Mouse (Mus musculus): ENCODE measurements at regions not wholly inside any gene's neighbourhood (a gene's known extent, or its start where the extent isn't known, plus 50 kb on each side); places are given as distances from the start of the nearest gene placed in this dataset.

- Histone ChIP-seq H3K4me1 (ENCODE audit: control insufficient read depth, insufficient read depth, low read length) (no peaks in the 10 kb centered on the region), H3K27ac (ENCODE audit: insufficient read depth, low read depth, low read length) (no peak overlapping the region), H3K4me3 (ENCODE audit: insufficient read depth, low read depth, low read length) (no peak overlapping the region)
- TF ChIP-seq CTCF (IDR thresholded peaks at IDR 0.05; ENCODE audit: insufficient read depth, low read depth, low read length) (no peak), POLR2A (IDR thresholded peaks at IDR 0.05; ENCODE audit: insufficient read depth, low read depth, low read length) (no peak)
- WGBS: 82% methylated on average over 8 of the region's 8 CpGs
These were observed 59.4 kb downstream of the Cox18 start for GRCm38 (mm10) chr5:90164434-90164833.

GRCm38 (mm10) chr5:90163033-90163859 lies 60.6 kb downstream of the Cox18 start:
- H3K4me3 ChIP-seq (ENCODE audit: insufficient read depth, low read depth, low read length): no peak overlapping the region
- 88% methylated on average over 18 of the region's 18 CpGs for WGBS
- no peak overlapping the region for H3K27ac ChIP-seq (ENCODE audit: insufficient read depth, low read depth, low read length)
- no peak for TF ChIP-seq POLR2A (IDR thresholded peaks at IDR 0.05; ENCODE audit: insufficient read depth, low read depth, low read length)
- no peak for TF ChIP-seq CTCF (IDR thresholded peaks at IDR 0.05; ENCODE audit: insufficient read depth, low read depth, low read length)
- no peaks in the 10 kb centered on the region for H3K4me1 ChIP-seq (ENCODE audit: control insufficient read depth, insufficient read depth, low read length)

- no peak overlapping the region for H3K4me3 ChIP-seq (ENCODE audit: insufficient read depth, low read depth, low read length)
- 71% methylated on average over 4 of the region's 4 CpGs for WGBS
- TF ChIP-seq CTCF (IDR thresholded peaks at IDR 0.05; ENCODE audit: insufficient read depth, low read depth, low read length): no peak
- no peak for TF ChIP-seq POLR2A (IDR thresholded peaks at IDR 0.05; ENCODE audit: insufficient read depth, low read depth, low read length)
- H3K27ac ChIP-seq (ENCODE audit: insufficient read depth, low read depth, low read length): no peak overlapping the region
- no peaks in the 10 kb centered on the region for H3K4me1 ChIP-seq (ENCODE audit: control insufficient read depth, insufficient read depth, low read length)
These were observed 63.5 kb downstream of the Cox18 start for GRCm38 (mm10) chr5:90160281-90160680.

GRCm38 (mm10) chr5:90156522-90156921 lies 67.3 kb downstream of the Cox18 start:
- Histone ChIP-seq H3K27ac (ENCODE audit: insufficient read depth, low read depth, low read length) (no peak overlapping the region), H3K4me3 (ENCODE audit: insufficient read depth, low read depth, low read length) (no peak overlapping the region), H3K4me1 (ENCODE audit: control insufficient read depth, insufficient read depth, low read length) (no peaks in the 10 kb centered on the region)
- 97% methylated on average over 4 of the region's 4 CpGs for WGBS
- TF ChIP-seq CTCF (IDR thresholded peaks at IDR 0.05; ENCODE audit: insufficient read depth, low read depth, low read length) (no peak), POLR2A (IDR thresholded peaks at IDR 0.05; ENCODE audit: insufficient read depth, low read depth, low read length) (no peak)

- no peak for TF ChIP-seq CTCF (IDR thresholded peaks at IDR 0.05; ENCODE audit: insufficient read depth, low read depth, low read length)
- TF ChIP-seq POLR2A (IDR thresholded peaks at IDR 0.05; ENCODE audit: insufficient read depth, low read depth, low read length): no peak
- H3K4me1 ChIP-seq (ENCODE audit: control insufficient read depth, insufficient read depth, low read length): no peaks in the 10 kb centered on the region
- H3K27ac ChIP-seq (ENCODE audit: insufficient read depth, low read depth, low read length): no peak overlapping the region
- H3K4me3 ChIP-seq (ENCODE audit: insufficient read depth, low read depth, low read length): no peak overlapping the region
- 73% methylated on average over 22 of the region's 22 CpGs for WGBS
These were observed 73.9 kb downstream of the Cox18 start for GRCm38 (mm10) chr5:90149611-90150532.

- WGBS: 83% methylated on average over 7 of the region's 7 CpGs
- TF ChIP-seq CTCF (IDR thresholded peaks at IDR 0.05; ENCODE audit: insufficient read depth, low read depth, low read length) (no peak), POLR2A (IDR thresholded peaks at IDR 0.05; ENCODE audit: insufficient read depth, low read depth, low read length) (no peak)
- H3K4me1 ChIP-seq (ENCODE audit: control insufficient read depth, insufficient read depth, low read length): no peaks in the 10 kb centered on the region
- no peak overlapping the region for H3K27ac ChIP-seq (ENCODE audit: insufficient read depth, low read depth, low read length)
- no peak overlapping the region for H3K4me3 ChIP-seq (ENCODE audit: insufficient read depth, low read depth, low read length)
These were observed 87.8 kb downstream of the Cox18 start for GRCm38 (mm10) chr5:90135971-90136370.

- TF ChIP-seq POLR2A (IDR thresholded peaks at IDR 0.05; ENCODE audit: insufficient read depth, low read depth, low read length) (no peak), CTCF (IDR thresholded peaks at IDR 0.05; ENCODE audit: insufficient read depth, low read depth, low read length) (no peak)
- 93% methylated on average over 1 of the region's 1 CpGs for WGBS
These were observed 116.8 kb downstream of the Cox18 start for GRCm38 (mm10) chr5:90107036-90107435.

GRCm38 (mm10) chr5:90104672-90105071 lies 119.1 kb downstream of the Cox18 start:
- TF ChIP-seq POLR2A (IDR thresholded peaks at IDR 0.05; ENCODE audit: insufficient read depth, low read depth, low read length): no peak
- WGBS: 69% methylated on average over 7 of the region's 7 CpGs
- H3K27ac ChIP-seq (ENCODE audit: insufficient read depth, low read depth, low read length): no peak overlapping the region

More at GRCm38 (mm10) chr5:90107036-90107435, 116.8 kb downstream of the Cox18 start:
- Histone ChIP-seq H3K27ac (ENCODE audit: insufficient read depth, low read depth, low read length) (no peak overlapping the region), H3K4me1 (ENCODE audit: control insufficient read depth, insufficient read depth, low read length) (no peaks in the 10 kb centered on the region), H3K4me3 (ENCODE audit: insufficient read depth, low read depth, low read length) (no peak overlapping the region)

GRCm38 (mm10) chr5:90088541-90088940 lies 135.3 kb downstream of the Cox18 start:
- H3K4me1 ChIP-seq (ENCODE audit: control insufficient read depth, insufficient read depth, low read length): no peaks in the 10 kb centered on the region
- TF ChIP-seq CTCF (IDR thresholded peaks at IDR 0.05; ENCODE audit: insufficient read depth, low read depth, low read length) (no peak), POLR2A (IDR thresholded peaks at IDR 0.05; ENCODE audit: insufficient read depth, low read depth, low read length) (no peak)
- H3K4me3 ChIP-seq (ENCODE audit: insufficient read depth, low read depth, low read length): no peak overlapping the region
- no peak overlapping the region for H3K27ac ChIP-seq (ENCODE audit: insufficient read depth, low read depth, low read length)
- WGBS: 67% methylated on average over 7 of the region's 7 CpGs

More at GRCm38 (mm10) chr5:90104672-90105071, 119.1 kb downstream of the Cox18 start:
- Histone ChIP-seq H3K4me1 (ENCODE audit: control insufficient read depth, insufficient read depth, low read length) (no peaks in the 10 kb centered on the region), H3K4me3 (ENCODE audit: insufficient read depth, low read depth, low read length) (no peak overlapping the region)
